Mouse (Mus musculus): ENCODE data around the gene Mknk2. TPM values are rescaled to one million over a fixed set of nuclear protein-coding genes. Genes with fewer than 3 reads are reported as not detected.

Gene Mknk2
- polyA plus RNA-seq, 1 experiment from 2014 or later: 56.2 TPM

DNA sequence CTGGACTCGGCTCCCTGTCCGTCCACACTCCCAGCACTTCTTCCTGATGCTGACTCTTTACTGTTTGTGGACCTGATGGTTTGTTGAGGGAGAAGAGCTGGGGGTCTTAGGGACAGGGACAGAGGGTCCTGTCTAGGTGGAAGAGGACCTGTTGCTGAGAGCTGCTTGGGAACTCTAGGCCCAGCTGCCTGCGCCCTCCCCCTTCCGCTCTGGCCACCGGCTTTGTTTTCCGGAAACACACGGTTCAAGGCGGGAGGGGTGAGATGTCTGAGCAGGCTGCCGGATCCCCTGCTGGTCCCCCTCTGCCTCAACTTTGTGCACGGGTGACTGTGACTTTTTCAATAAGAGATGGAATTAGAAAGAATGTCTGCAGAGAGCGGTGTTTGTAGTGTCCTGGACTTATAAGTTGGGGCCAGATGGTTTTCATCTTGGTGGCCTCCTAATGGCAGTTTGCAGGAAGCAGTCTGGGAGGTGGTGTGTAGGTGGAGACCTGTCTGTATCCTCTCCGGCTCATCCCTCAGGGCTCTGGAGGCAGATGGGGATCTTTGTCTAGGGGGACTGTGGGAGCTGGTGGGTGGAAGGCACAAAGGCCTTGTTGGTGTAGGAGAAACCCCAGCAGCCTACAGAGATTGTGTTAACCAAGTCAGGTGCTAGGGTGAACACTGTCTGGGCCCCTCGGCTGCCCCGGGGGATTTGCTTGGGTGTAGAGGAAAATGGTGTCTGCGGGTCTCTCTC lies 54.3 kb downstream of the Mknk2 start:
- ATAC-seq (ENCODE audit: low FRiP score): no peak
- 17% methylated on average over 15 of the region's 15 CpGs for WGBS
- peaks cover 50% of the 10 kb centered on the region for H3K4me1 ChIP-seq

DNA sequence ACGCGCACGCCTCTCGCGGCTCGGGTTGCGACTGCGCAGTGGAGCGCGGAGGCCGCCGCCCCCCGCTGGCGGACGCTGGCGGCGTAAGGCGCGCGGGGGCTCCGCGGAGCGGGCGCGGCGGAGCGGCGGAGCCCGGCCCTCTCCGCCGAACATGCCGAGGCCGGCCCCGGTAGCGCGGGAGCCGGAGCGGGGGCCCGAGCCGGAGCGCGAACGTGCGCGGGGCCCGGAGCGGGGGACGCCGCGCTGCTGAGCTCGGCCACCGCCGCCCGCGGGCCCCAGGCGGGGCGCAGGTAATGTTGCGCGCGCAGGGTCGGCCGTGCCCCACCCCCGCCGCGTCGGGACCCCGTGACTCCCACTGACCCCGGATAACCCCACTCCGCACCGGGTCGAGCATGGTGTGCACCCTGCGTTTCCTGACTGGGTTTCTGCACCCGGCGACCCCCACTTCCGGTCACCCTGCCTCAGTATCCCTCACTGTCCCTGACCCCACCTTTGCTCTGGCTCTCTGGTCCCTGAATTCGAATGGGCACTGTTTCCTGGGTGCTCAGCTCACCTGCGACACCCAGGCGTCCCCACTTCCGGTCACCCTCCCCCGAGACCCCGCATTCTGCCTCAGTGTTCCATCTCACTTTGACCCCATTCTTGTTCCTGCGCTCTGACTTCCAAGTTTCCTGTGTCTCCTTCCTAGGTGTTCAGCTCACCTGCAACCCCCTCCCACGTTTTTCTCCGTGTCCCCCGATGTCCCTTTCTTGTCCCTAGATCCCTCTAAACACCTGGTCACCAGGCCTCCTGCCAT lies 55.1 kb downstream of the Mknk2 start, which contains the start of gene Csnk1g2:
TSS of gene Csnk1g2 (plus strand) at position 178 of the 796 bp plus-strand sequence.
- H3K27ac ChIP-seq (replicated peaks): peak within 1 kb of the TSS; percentile 93
- no peaks in the 10 kb centered on the region for H3K9me3 ChIP-seq (replicated peaks)
- peaks cover 50% of the 10 kb centered on the region for H3K4me1 ChIP-seq
- WGBS: under 1% methylated on average over 84 of the region's 85 CpGs
- H3K9ac ChIP-seq (replicated peaks): peak within 1 kb of the TSS; percentile 91
- peak; percentile 6 for ATAC-seq (ENCODE audit: low FRiP score)
- no peaks in the 10 kb centered on the region for H3K27me3 ChIP-seq (replicated peaks)
- H3K4me2 ChIP-seq: peak within 1 kb of the TSS; percentile 97
- peak within 1 kb of the TSS; percentile 86 for H3K4me3 ChIP-seq (replicated peaks)
- no peaks in the 10 kb centered on the region for H3K36me3 ChIP-seq

More for the DNA sequence above, 54.3 kb downstream of the Mknk2 start:
- peak overlapping the region; percentile 91 for H3K9ac ChIP-seq (replicated peaks)
- no peaks in the 10 kb centered on the region for H3K9me3 ChIP-seq (replicated peaks)
- H3K27ac ChIP-seq (replicated peaks): peak overlapping the region; percentile 93
- H3K27me3 ChIP-seq (replicated peaks): no peaks in the 10 kb centered on the region
- H3K4me3 ChIP-seq (replicated peaks): peak overlapping the region; percentile 86
- no peaks in the 10 kb centered on the region for H3K36me3 ChIP-seq
- peak overlapping the region; percentile 97 for H3K4me2 ChIP-seq

DNA sequence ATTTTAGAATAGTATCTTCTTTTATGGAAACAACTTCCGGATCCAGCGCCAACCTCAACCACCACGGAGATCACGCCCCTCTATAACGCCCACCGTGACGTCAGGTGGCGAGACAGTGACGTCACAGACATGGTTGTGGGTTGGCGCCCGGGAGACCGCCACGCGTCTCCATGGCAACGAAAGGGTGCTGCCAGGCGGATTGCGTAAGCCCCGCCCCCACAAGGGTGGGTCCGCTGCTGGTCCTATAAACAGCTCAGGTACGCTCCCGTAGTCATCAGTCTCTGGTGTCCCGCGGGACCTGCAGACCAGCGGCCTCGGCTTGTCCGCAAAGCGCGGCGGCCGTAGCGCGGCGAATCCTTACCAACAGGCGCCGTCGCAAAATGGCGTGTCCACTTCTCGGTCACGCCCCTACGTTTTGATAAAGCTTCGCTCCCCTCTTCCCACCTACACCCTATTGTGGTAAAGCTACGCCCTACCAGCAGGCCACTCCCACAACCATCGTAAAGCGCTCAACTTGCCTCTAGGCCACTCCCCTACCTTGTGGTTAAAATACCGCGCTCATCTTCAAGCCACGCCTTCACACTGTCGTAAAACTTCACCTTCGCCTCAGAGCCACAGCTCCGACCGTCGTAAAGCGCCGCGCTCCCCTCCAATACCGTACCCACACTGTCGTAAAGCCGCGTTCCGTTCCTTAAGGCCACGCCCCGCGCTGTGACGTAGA lies 55.8 kb downstream of the Mknk2 start:
- no peaks in the 10 kb centered on the region for H3K9me3 ChIP-seq (replicated peaks)
- peak overlapping the region; percentile 51 for H3K9ac ChIP-seq (replicated peaks)
- H3K4me2 ChIP-seq: peak overlapping the region; percentile 69
- peak; percentile 96 for ATAC-seq (ENCODE audit: low FRiP score)
- peak overlapping the region; percentile 93 for H3K27ac ChIP-seq (replicated peaks)
- no peaks in the 10 kb centered on the region for H3K36me3 ChIP-seq
- peak overlapping the region; percentile 86 for H3K4me3 ChIP-seq (replicated peaks)
- under 1% methylated on average over 64 of the region's 64 CpGs for WGBS
- H3K27me3 ChIP-seq (replicated peaks): no peaks in the 10 kb centered on the region
- peaks cover 43% of the 10 kb centered on the region for H3K4me1 ChIP-seq

GRCm38 (mm10) chr10:80621690-80621939 lies 56.3 kb downstream of the Mknk2 start:
- Histone ChIP-seq H3K4me2 (peak overlapping the region; percentile 69), H3K27ac (replicated peaks) (peak overlapping the region; percentile 93), H3K9me3 (replicated peaks) (no peaks in the 10 kb centered on the region), H3K27me3 (replicated peaks) (no peaks in the 10 kb centered on the region), H3K4me3 (replicated peaks) (peak overlapping the region; percentile 86), H3K36me3 (no peaks in the 10 kb centered on the region), H3K4me1 (peaks cover 43% of the 10 kb centered on the region), H3K9ac (replicated peaks) (peak overlapping the region; percentile 51)
- 1% methylated on average over 9 of the region's 9 CpGs for WGBS
- ATAC-seq (ENCODE audit: low FRiP score): no peak

- 49% methylated on average over 16 of the region's 16 CpGs for WGBS
- Histone ChIP-seq H3K9ac (replicated peaks) (peak overlapping the region; percentile 51), H3K27ac (replicated peaks) (peak overlapping the region; percentile 93), H3K4me1 (peaks cover 39% of the 10 kb centered on the region), H3K27me3 (replicated peaks) (no peaks in the 10 kb centered on the region), H3K4me3 (replicated peaks) (peak overlapping the region; percentile 86), H3K4me2 (peak overlapping the region; percentile 69), H3K36me3 (peaks cover 4% of the 10 kb centered on the region; the same call in 1 of the 2 replicates), H3K9me3 (replicated peaks) (no peaks in the 10 kb centered on the region)
- ATAC-seq (ENCODE audit: low FRiP score): no peak
These were observed 56.9 kb downstream of the Mknk2 start for GRCm38 (mm10) chr10:80620796-80621689.

- ATAC-seq (ENCODE audit: low FRiP score): no peak
- no peak overlapping the region for H3K4me3 ChIP-seq (replicated peaks)
- H3K4me2 ChIP-seq: no peak overlapping the region
- H3K27ac ChIP-seq (replicated peaks): no peak overlapping the region
- H3K9ac ChIP-seq (replicated peaks): no peak overlapping the region
- H3K36me3 ChIP-seq: peaks cover 11% of the 10 kb centered on the region
- H3K9me3 ChIP-seq (replicated peaks): no peaks in the 10 kb centered on the region
- H3K27me3 ChIP-seq (replicated peaks): no peaks in the 10 kb centered on the region
- H3K4me1 ChIP-seq: peaks cover 32% of the 10 kb centered on the region
- 89% methylated on average over 9 of the region's 9 CpGs for WGBS
These were observed 57.5 kb downstream of the Mknk2 start for GRCm38 (mm10) chr10:80620365-80620764.

DNA sequence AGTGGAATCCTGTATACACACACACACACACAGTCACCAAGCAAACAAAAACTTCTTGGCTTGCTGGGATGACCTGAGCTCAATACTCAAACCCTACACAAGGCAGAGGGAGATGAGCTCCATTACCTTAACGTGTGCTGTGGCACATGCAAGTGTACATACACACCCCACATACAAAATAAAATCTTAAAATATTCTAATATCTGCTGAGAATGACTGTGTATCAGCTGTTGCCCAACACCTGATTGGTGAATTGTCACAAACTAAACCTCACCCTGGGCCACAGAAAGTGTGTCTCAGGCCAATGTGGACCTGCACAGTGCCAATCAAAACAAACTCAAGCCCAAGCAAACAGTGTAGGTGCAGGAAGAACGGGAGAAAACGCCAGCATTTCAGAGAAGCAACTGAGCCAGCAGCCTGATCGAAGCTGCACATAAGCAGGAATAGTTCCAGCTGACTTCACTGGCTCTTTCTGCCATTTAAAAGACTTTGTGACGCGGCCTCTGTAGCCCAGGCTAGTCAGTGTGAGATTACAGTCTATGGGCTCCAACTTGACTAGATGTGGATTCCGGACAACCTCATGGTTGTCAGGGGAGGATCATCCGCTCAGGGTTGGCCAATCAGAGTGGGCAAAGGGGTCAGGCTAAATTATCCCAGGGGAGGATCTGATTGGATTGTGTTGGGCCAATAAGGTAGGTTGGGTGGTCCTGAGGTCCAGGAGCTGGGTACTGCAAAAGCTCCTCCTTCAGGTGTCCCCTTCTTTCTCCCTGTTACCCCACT lies 58.3 kb downstream of the Mknk2 start:
- H3K4me3 ChIP-seq (replicated peaks): no peak overlapping the region
- no peak overlapping the region for H3K27ac ChIP-seq (replicated peaks)
- no peaks in the 10 kb centered on the region for H3K27me3 ChIP-seq (replicated peaks)
- 33% methylated on average over 8 of the region's 8 CpGs for WGBS
- peaks cover 25% of the 10 kb centered on the region for H3K4me1 ChIP-seq
- H3K9ac ChIP-seq (replicated peaks): no peak overlapping the region
- H3K36me3 ChIP-seq: peaks cover 18% of the 10 kb centered on the region
- ATAC-seq (ENCODE audit: low FRiP score): no peak
- H3K4me2 ChIP-seq: no peak overlapping the region
- no peaks in the 10 kb centered on the region for H3K9me3 ChIP-seq (replicated peaks)

- ATAC-seq (ENCODE audit: low FRiP score): no peak
- no peak overlapping the region for H3K9ac ChIP-seq (replicated peaks)
These were observed 59.7 kb downstream of the Mknk2 start for GRCm38 (mm10) chr10:80618181-80618580.

More at GRCm38 (mm10) chr10:80618181-80618580, 59.7 kb downstream of the Mknk2 start:
- WGBS: 82% methylated on average over 9 of the region's 9 CpGs
- Histone ChIP-seq H3K4me3 (replicated peaks) (no peak overlapping the region), H3K4me2 (no peak overlapping the region), H3K36me3 (peaks cover 33% of the 10 kb centered on the region), H3K27ac (replicated peaks) (no peak overlapping the region), H3K27me3 (replicated peaks) (no peaks in the 10 kb centered on the region), H3K9me3 (replicated peaks) (no peaks in the 10 kb centered on the region), H3K4me1 (peaks cover 10% of the 10 kb centered on the region)
